Mouse (Mus musculus) liver (tissue): ENCODE measurements around the gene Ang2.
A peak's percentile ranks its signal among the peaks of the same experiment; 100 is the strongest.

Experiments used
- DNase-seq: peaks from one replicate; pipeline ENCODE4 v3.0.0-alpha.2; 2020; ENCODE audit warnings: mixed read lengths

Gene Ang2

GRCm38 (mm10) chr14:51150206-51150831, 48.6 kb downstream of the Ang2 start:
- peak; percentile 59 for DNase-seq

GRCm38 (mm10) chr14:51149164-51149563, 49.8 kb downstream of the Ang2 start:
- DNase-seq = peak; percentile 72

GRCm38 (mm10) chr14:51148006-51148405, 50.9 kb downstream of the Ang2 start:
- DNase-seq = no peak

- DNase-seq = no peak
These were observed 52.3 kb downstream of the Ang2 start, which contains the start of gene Rnase1 for GRCm38 (mm10) chr14:51146685-51147084. Rnase1 (minus strand) TSS chr14:51146785.

- no peak for DNase-seq
These were observed 53.4 kb downstream of the Ang2 start for GRCm38 (mm10) chr14:51145521-51145920.
